Mouse (Mus musculus) MEL (cell line): ENCODE results near the gene Eme2. TPM values are rescaled to one million over a fixed set of nuclear protein-coding genes. Genes with fewer than 3 reads are reported as not detected.
A peak's percentile ranks its signal among the peaks of the same experiment; 100 is the strongest.

Source experiments
- DNase-seq: peaks from one replicate; pipeline ENCODE4 v3.0.0; 2011; ENCODE audit warnings: low read depth, low spot score
- H3K27ac ChIP-seq: 2 replicates; pipeline ENCODE4 v1.5.1; 2012; ENCODE audit warnings: low read depth, mild to moderate bottlenecking, control low read depth, low read length, moderate library complexity; ENCODE audit not compliant: control insufficient read depth
- H3K27me3 ChIP-seq, 2 experiments: fragments of 150-350 bp in 1 of 2; sonication (generic) in 1 of 2; 2 replicates each; pipeline ENCODE4 v1.6.1; 2012; ENCODE audit warnings: low read length in 2 of 2, mild to moderate bottlenecking in 2 of 2, improper control_type of control experiment in 1 of 2, moderate library complexity in 1 of 2; ENCODE audit not compliant: insufficient read depth in 2 of 2, control insufficient read depth in 1 of 2
- H3K36me3 ChIP-seq, 2 experiments: 2 replicates each; pipeline ENCODE4 v1.6.1; 2012 to 2014; ENCODE audit warnings: low read length in 2 of 2, improper control_type of control experiment in 1 of 2, inconsistent platforms in 1 of 2, mild to moderate bottlenecking in 1 of 2; ENCODE audit not compliant: insufficient read depth in 2 of 2, control insufficient read depth in 1 of 2
- H3K4me1 ChIP-seq, 2 experiments: fragments of 150-350 bp in 1 of 2; sonication (generic) in 1 of 2; 2 replicates each; pipeline ENCODE4 v1.6.1; 2012; ENCODE audit warnings: low read length in 2 of 2, improper control_type of control experiment in 1 of 2, mild to moderate bottlenecking in 1 of 2; ENCODE audit not compliant: insufficient read depth in 2 of 2, control insufficient read depth in 1 of 2
- H3K4me3 ChIP-seq, 2 experiments: fragments of 150-350 bp in 1 of 2; sonication (generic) in 1 of 2; 2 replicates each; pipeline ENCODE4 v1.5.1; 2012; ENCODE audit warnings: low read depth in 2 of 2, low read length in 2 of 2, mild to moderate bottlenecking in 2 of 2, moderate library complexity in 2 of 2, control low read depth in 1 of 2, improper control_type of control experiment in 1 of 2; ENCODE audit not compliant: control insufficient read depth in 1 of 2, insufficient read depth in 1 of 2
- H3K79me2 ChIP-seq: 2 replicates; pipeline ENCODE4 v1.6.1; 2012; ENCODE audit warnings: mild to moderate bottlenecking, low read length, moderate library complexity; ENCODE audit not compliant: control insufficient read depth, poor library complexity, insufficient read depth
- H3K9ac ChIP-seq: 2 replicates; pipeline ENCODE4 v1.6.1; 2012; ENCODE audit warnings: low read depth, mild to moderate bottlenecking, control low read depth, low read length, moderate library complexity; ENCODE audit not compliant: control insufficient read depth, poor library complexity, severe bottlenecking
- H3K9me3 ChIP-seq: fragments of 150-350 bp; sonication (generic); replicated peaks from 2 replicates; pipeline ENCODE4 v1.6.1; 2012; ENCODE audit warnings: mild to moderate bottlenecking, low read length, improper control_type of control experiment, moderate library complexity; ENCODE audit not compliant: insufficient read depth
- BHLHE40 ChIP-seq: IDR thresholded peaks from 2 replicates; pipeline ENCODE4 v1.6.1; 2012; ENCODE audit warnings: low read depth, mild to moderate bottlenecking, inconsistent platforms, low read length, improper control_type of control experiment, borderline replicate concordance
- CTCF ChIP-seq, 3 experiments: IDR thresholded peaks in 2 of 3; conservative IDR thresholded peaks in 1 of 3; 2 replicates each; pipeline ENCODE4 v1.5.1; 2011 to 2012; ENCODE audit warnings: low read length in 3 of 3, low read depth in 2 of 3, mild to moderate bottlenecking in 2 of 3, improper control_type of control experiment in 1 of 3, inconsistent platforms in 1 of 3, mixed read lengths in 1 of 3, moderate library complexity in 1 of 3; ENCODE audit not compliant: control insufficient read depth in 1 of 3, insufficient read depth in 1 of 3, poor library complexity in 1 of 3, severe bottlenecking in 1 of 3
- E2F4 ChIP-seq: IDR thresholded peaks from 2 replicates; pipeline ENCODE4 v1.6.1; 2011; ENCODE audit warnings: low read depth, low read length, improper control_type of control experiment, borderline replicate concordance
- ELF1 ChIP-seq: IDR thresholded peaks from 2 replicates; pipeline ENCODE4 v1.6.1; 2014; ENCODE audit warnings: low read depth, mild to moderate bottlenecking, inconsistent platforms, low read length, improper control_type of control experiment, moderate library complexity
- GABPA ChIP-seq: IDR thresholded peaks from 2 replicates; pipeline ENCODE4 v1.6.1; 2012; ENCODE audit warnings: low read depth, mild to moderate bottlenecking, inconsistent platforms, low read length, improper control_type of control experiment, moderate library complexity
- HCFC1 ChIP-seq: IDR thresholded peaks from 2 replicates; pipeline ENCODE4 v1.6.1; 2012; ENCODE audit warnings: low read depth, mild to moderate bottlenecking, inconsistent platforms, low read length, improper control_type of control experiment, moderate library complexity
- JUND ChIP-seq: IDR thresholded peaks from 2 replicates; pipeline ENCODE4 v1.6.1; 2011; ENCODE audit warnings: low read depth, mild to moderate bottlenecking, improper control_type of control experiment, low read length
- KAT2A ChIP-seq: conservative IDR thresholded peaks from 2 replicates; pipeline ENCODE4 v1.6.1; 2012; ENCODE audit warnings: low read depth, low read length, improper control_type of control experiment, inconsistent platforms
- MAFK ChIP-seq: IDR thresholded peaks from 2 replicates; pipeline ENCODE4 v1.6.1; 2011; ENCODE audit warnings: low read depth, mild to moderate bottlenecking, low read length, improper control_type of control experiment, borderline replicate concordance
- MAX ChIP-seq: IDR thresholded peaks from 2 replicates; pipeline ENCODE4 v1.6.1; 2011; ENCODE audit warnings: low read length, improper control_type of control experiment
- MEF2A ChIP-seq: IDR thresholded peaks from 2 replicates; pipeline ENCODE4 v1.6.1; 2014; ENCODE audit warnings: low read depth, mild to moderate bottlenecking, inconsistent platforms, low read length, improper control_type of control experiment; ENCODE audit not compliant: poor library complexity, insufficient replicate concordance, severe bottlenecking; ENCODE audit errors: extremely low read depth
- MXI1 ChIP-seq: IDR thresholded peaks from 2 replicates; pipeline ENCODE4 v1.6.1; 2011; ENCODE audit warnings: mild to moderate bottlenecking, low read depth, low read length, improper control_type of control experiment
- MYB ChIP-seq: IDR thresholded peaks from 2 replicates; pipeline ENCODE4 v1.6.1; 2011; ENCODE audit warnings: mild to moderate bottlenecking, low read depth, low read length, improper control_type of control experiment
- NELFE ChIP-seq: IDR thresholded peaks from 2 replicates; pipeline ENCODE4 v1.6.1; 2011; ENCODE audit warnings: low read depth, low read length, improper control_type of control experiment
- NRF1 ChIP-seq: IDR thresholded peaks from 2 replicates; pipeline ENCODE4 v1.6.1; 2014; ENCODE audit warnings: low read depth, mild to moderate bottlenecking, inconsistent platforms, low read length, improper control_type of control experiment, moderate library complexity; ENCODE audit not compliant: poor library complexity, insufficient read depth, severe bottlenecking
- POLR2AphosphoS5 ChIP-seq: IDR thresholded peaks from 2 replicates; pipeline ENCODE4 v1.6.1; 2012; ENCODE audit warnings: low read depth, borderline replicate concordance, mild to moderate bottlenecking, inconsistent platforms, low read length, moderate library complexity, mixed read lengths
- RCOR1 ChIP-seq: IDR thresholded peaks from 2 replicates; pipeline ENCODE4 v1.6.1; 2012; ENCODE audit warnings: low read depth, mild to moderate bottlenecking, inconsistent platforms, low read length, improper control_type of control experiment
- TAL1 ChIP-seq: IDR thresholded peaks from 2 replicates; pipeline ENCODE4 v1.6.1; 2012; ENCODE audit warnings: mild to moderate bottlenecking, inconsistent platforms, low read length, moderate library complexity, mixed read lengths
- UBTF ChIP-seq: IDR thresholded peaks from 2 replicates; pipeline ENCODE4 v1.6.1; 2012; ENCODE audit warnings: low read depth, mild to moderate bottlenecking, inconsistent platforms, low read length, improper control_type of control experiment, moderate library complexity, borderline replicate concordance; ENCODE audit not compliant: insufficient read depth
- ZKSCAN1 ChIP-seq: IDR thresholded peaks from 2 replicates; pipeline ENCODE4 v1.6.1; 2012; ENCODE audit warnings: low read depth, mild to moderate bottlenecking, inconsistent platforms, low read length, improper control_type of control experiment, moderate library complexity
- ZNF384 ChIP-seq: IDR thresholded peaks from 2 replicates; pipeline ENCODE4 v1.6.1; 2012; ENCODE audit warnings: low read depth, mild to moderate bottlenecking, inconsistent platforms, low read length, improper control_type of control experiment
- polyA plus RNA-seq, 2 experiments: library from polyadenylated mRNA; stranded (reverse) in 1 of 2; unstranded in 1 of 2; fragments of >175 nt in 1 of 2; fragments of >200 nt in 1 of 2; gene quantifications; 2 replicates each; pipeline versions ENCODE4 v1.2.1 to v1.2.4; 2012; ENCODE audit warnings: low replicate concordance in 2 of 2, low read depth in 1 of 2; ENCODE audit not compliant: insufficient read length in 2 of 2, insufficient read depth in 1 of 2, missing spikeins in 1 of 2
- total RNA-seq: library from RNA; depleted of rRNA; stranded (reverse); fragments of 300-350 nt; gene quantifications from 2 replicates; pipeline ENCODE4 v1.2.3, GENCODE M21; 2012

The Eme2 gene
- total and polyA plus RNA-seq, 3 experiments: 15.1 to 26.8 TPM; not detected in 1

- TF ChIP-seq ELF1: no peak
- TF ChIP-seq MYB: no peak
- no peak for TF ChIP-seq ZKSCAN1
- Histone ChIP-seq H3K36me3 (peaks cover 6 to 12% of the 10 kb centered on the region in 2 experiments), H3K9ac (no peak overlapping the region), H3K79me2 (no peaks in the 10 kb centered on the region), H3K27ac (no peak overlapping the region), H3K27me3 (no peaks in the 10 kb centered on the region), H3K4me1 (peaks cover 2 to 5% of the 10 kb centered on the region in 2 experiments; a peak in 3 of 4 replicates), H3K9me3 (no peaks in the 10 kb centered on the region), H3K4me3 (no peak overlapping the region)
- no peak for DNase-seq
These were observed 12.7 kb upstream of the Eme2 start for GRCm38 (mm10) chr17:24907591-24907990.

DNA sequence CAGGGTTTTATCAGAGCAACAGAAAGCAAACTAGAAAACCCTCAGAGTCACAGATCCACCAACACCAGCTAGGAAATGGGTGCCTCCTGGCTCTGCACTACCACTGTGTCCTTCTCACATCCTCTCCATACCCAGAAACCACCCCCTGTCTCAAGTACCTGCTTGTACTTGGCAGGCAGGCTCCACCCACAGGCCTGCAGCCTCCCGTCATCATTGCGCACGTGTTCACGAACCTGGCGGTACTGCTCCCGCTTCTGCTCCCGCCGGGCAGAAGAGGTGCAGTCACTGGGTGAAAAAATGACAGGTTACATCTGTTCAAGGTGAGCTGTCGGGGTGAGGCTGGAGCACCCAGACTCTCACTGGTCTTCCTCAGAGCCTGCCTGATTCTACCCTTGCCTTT, 8.9 kb upstream of the Eme2 start:
- no peak for DNase-seq
- no peaks in the 10 kb centered on the region for H3K9me3 ChIP-seq
- no peak for TF ChIP-seq MAFK
- no peak for TF ChIP-seq JUND
- TF ChIP-seq KAT2A: no peak
- no peak for TF ChIP-seq TAL1
- TF ChIP-seq NELFE: no peak
- no peak for TF ChIP-seq ZKSCAN1
- no peak for TF ChIP-seq CTCF (IDR thresholded peaks at IDR 0.05 in 2 of 3, conservative IDR thresholded peaks at IDR 0.05 in 1 of 3; ENCODE audit: control insufficient read depth in 1 of 3, insufficient read depth in 1 of 3, low read depth in 2 of 3, low read length in 3 of 3, poor library complexity in 1 of 3, severe bottlenecking in 1 of 3)
- no peak for TF ChIP-seq MEF2A
- TF ChIP-seq MXI1: no peak
- TF ChIP-seq ZNF384: no peak
- TF ChIP-seq, all 39 proteins: peak for 0
- H3K4me3 ChIP-seq: no peak overlapping the region
- H3K79me2 ChIP-seq: no peaks in the 10 kb centered on the region
- no peak overlapping the region for H3K9ac ChIP-seq
- peaks cover 2 to 7% of the 10 kb centered on the region in 2 experiments; a peak in 3 of 4 replicates for H3K4me1 ChIP-seq
- H3K36me3 ChIP-seq: peaks cover 2 to 9% of the 10 kb centered on the region in 2 experiments
- no peak overlapping the region for H3K27ac ChIP-seq
- H3K27me3 ChIP-seq: no peaks in the 10 kb centered on the region

GRCm38 (mm10) chr17:24902671-24903474, 8.0 kb upstream of the Eme2 start:
- Histone ChIP-seq H3K4me1 (peaks cover 2 to 7% of the 10 kb centered on the region in 2 experiments; a peak in 3 of 4 replicates), H3K9ac (no peak overlapping the region), H3K4me3 (no peak overlapping the region), H3K9me3 (no peaks in the 10 kb centered on the region), H3K36me3 (peaks cover 1 to 9% of the 10 kb centered on the region in 2 experiments), H3K79me2 (no peaks in the 10 kb centered on the region), H3K27ac (peak overlapping the region; percentile 40), H3K27me3 (no peaks in the 10 kb centered on the region)
- DNase-seq: peak; percentile 70
- TF ChIP-seq HCFC1 (no peak), E2F4 (no peak), MYB (0 out of 2 replicates have a peak, but pooled peaks have one; percentile 22), NRF1 (no peak), MEF2A (no peak), MXI1 (no peak), MAX (no peak), JUND (no peak), RCOR1 (0 out of 2 replicates have a peak, but pooled peaks have one; percentile 7), POLR2AphosphoS5 (no peak), ZNF384 (no peak), UBTF (no peak), CTCF (IDR thresholded peaks at IDR 0.05 in 2 of 3, conservative IDR thresholded peaks at IDR 0.05 in 1 of 3; ENCODE audit: control insufficient read depth in 1 of 3, insufficient read depth in 1 of 3, low read depth in 2 of 3, low read length in 3 of 3, poor library complexity in 1 of 3, severe bottlenecking in 1 of 3) (peak; percentile 59 to 83 (median 72)), BHLHE40 (no peak), GABPA (no peak)
